Mouse (Mus musculus) lung, adult 18-20 months (tissue): ENCODE measurements around the gene Meis2.

Experiments used
- DNase-seq, 2 experiments: peaks; one replicate each; pipeline ENCODE4 v3.0.0; 2022; ENCODE audit warnings: mixed read lengths in 2 of 2

Meis2 gene

GRCm38 (mm10) chr2:116067711-116068110 is 2.1 kb upstream of the Meis2 start:
- no peak for DNase-seq

- DNase-seq = peak; percentile 85 to 88
These were observed 1.4 kb upstream of the Meis2 start for GRCm38 (mm10) chr2:116067065-116067497.

GRCm38 (mm10) chr2:116066057-116066941 is 660 bp upstream of the Meis2 start:
- peak in 1 of 2 experiments; percentile 19 for DNase-seq

- DNase-seq = no peak
These were observed 582 bp downstream of the Meis2 start for GRCm38 (mm10) chr2:116065057-116065456.

- no peak for DNase-seq
These were observed 1.1 kb downstream of the Meis2 start for GRCm38 (mm10) chr2:116064521-116064920.

GRCm38 (mm10) chr2:116063819-116064293 is 1.8 kb downstream of the Meis2 start:
- peak; percentile 14 to 26 for DNase-seq

GRCm38 (mm10) chr2:116062761-116063441 is 2.7 kb downstream of the Meis2 start:
- DNase-seq = no peak

- peak; percentile 35 to 41 for DNase-seq
These were observed 3.4 kb downstream of the Meis2 start for GRCm38 (mm10) chr2:116062251-116062651.

- DNase-seq = peak in 1 of 2 experiments; percentile 12
These were observed 4.1 kb downstream of the Meis2 start for GRCm38 (mm10) chr2:116061401-116062021.

GRCm38 (mm10) chr2:116060701-116061400 is 4.8 kb downstream of the Meis2 start:
- DNase-seq = no peak

GRCm38 (mm10) chr2:116060210-116060609 is 5.4 kb downstream of the Meis2 start:
- DNase-seq = peak in 1 of 2 experiments; percentile 19

GRCm38 (mm10) chr2:116059661-116060060 is 6.0 kb downstream of the Meis2 start:
- DNase-seq = no peak

- DNase-seq = no peak
These were observed 6.6 kb downstream of the Meis2 start for GRCm38 (mm10) chr2:116059066-116059465.

- DNase-seq = no peak
These were observed 7.1 kb downstream of the Meis2 start for GRCm38 (mm10) chr2:116058511-116058910.

GRCm38 (mm10) chr2:116056826-116057225 is 8.8 kb downstream of the Meis2 start:
- no peak for DNase-seq

GRCm38 (mm10) chr2:116055686-116056620 is 9.7 kb downstream of the Meis2 start:
- no peak for DNase-seq

- DNase-seq = no peak
These were observed 11.7 kb downstream of the Meis2 start for GRCm38 (mm10) chr2:116053931-116054330.

- no peak for DNase-seq
These were observed 12.8 kb downstream of the Meis2 start for GRCm38 (mm10) chr2:116052688-116053421.

GRCm38 (mm10) chr2:116051906-116052614 is 13.6 kb downstream of the Meis2 start:
- no peak for DNase-seq

GRCm38 (mm10) chr2:116049710-116050109 is 15.9 kb downstream of the Meis2 start:
- no peak for DNase-seq
